Mouse (Mus musculus) neural tube, embryonic 13.5 days (tissue): ENCODE measurements around the gene Lce1e. TPM values are rescaled to one million over a fixed set of nuclear protein-coding genes. Genes with fewer than 3 reads are reported as not detected.
"Not testable (repeated sequence)": the region's sequence is repeated elsewhere in the genome, so short reads cannot be mapped to it uniquely, and the experiment has no call there.

Experiments
- ATAC-seq: fragments of 200-750 bp; cut with Nextera tagmentation; 2 replicates; pipeline ENCODE4 v1.8.0; 2017; ENCODE audit warnings: low read depth, mild to moderate bottlenecking, moderate TSS enrichment, moderate library complexity
- H3K27ac ChIP-seq: fragments of 300-500 bp; sonication (generic); replicated peaks from 2 replicates; pipeline ENCODE4 v1.5.1; 2015; ENCODE audit warnings: moderate library complexity, mild to moderate bottlenecking, inconsistent platforms
- H3K27me3 ChIP-seq: fragments of 300-500 bp; sonication (generic); 2 replicates; pipeline ENCODE4 v1.6.1; 2015; ENCODE audit warnings: mild to moderate bottlenecking, inconsistent platforms
- H3K36me3 ChIP-seq: fragments of 300-500 bp; sonication (generic); 2 replicates; pipeline ENCODE4 v1.6.1; 2015; ENCODE audit warnings: mild to moderate bottlenecking, inconsistent platforms
- H3K4me1 ChIP-seq: fragments of 300-500 bp; sonication (generic); replicated peaks from 2 replicates; pipeline ENCODE4 v1.6.1; 2015; ENCODE audit warnings: inconsistent platforms
- H3K4me2 ChIP-seq: fragments of 300-500 bp; sonication (generic); 2 replicates; pipeline ENCODE4 v1.6.1; 2015; ENCODE audit warnings: inconsistent platforms, mild to moderate bottlenecking, moderate library complexity
- H3K4me3 ChIP-seq: fragments of 300-500 bp; sonication (generic); 2 replicates; pipeline ENCODE4 v1.5.1; 2015; ENCODE audit warnings: mild to moderate bottlenecking, inconsistent platforms
- H3K9ac ChIP-seq: fragments of 300-500 bp; sonication (generic); 2 replicates; pipeline ENCODE4 v1.6.1; 2015; ENCODE audit warnings: moderate library complexity, mild to moderate bottlenecking, inconsistent platforms
- H3K9me3 ChIP-seq: fragments of 300-500 bp; sonication (generic); 2 replicates; pipeline ENCODE4 v1.6.1; 2016; ENCODE audit warnings: inconsistent platforms
- WGBS: fragments of 180-500 bp; shearing (Covaris S2); methylation state at CpG from one replicate; pipeline ENCODE4 v1.1.7; 2015; 5-methylcytosine and 5-hydroxymethylcytosine counted together
- polyA plus RNA-seq: library from polyadenylated mRNA; unstranded; fragments of >200 nt; fragmentation: Nextera tagmentation; extraction: Ambion mirVana; gene quantifications from 2 replicates; pipeline ENCODE4 v1.2.1, GENCODE M21; 2015

The Lce1e gene
- not detected in 2 replicates for polyA plus RNA-seq

DNA sequence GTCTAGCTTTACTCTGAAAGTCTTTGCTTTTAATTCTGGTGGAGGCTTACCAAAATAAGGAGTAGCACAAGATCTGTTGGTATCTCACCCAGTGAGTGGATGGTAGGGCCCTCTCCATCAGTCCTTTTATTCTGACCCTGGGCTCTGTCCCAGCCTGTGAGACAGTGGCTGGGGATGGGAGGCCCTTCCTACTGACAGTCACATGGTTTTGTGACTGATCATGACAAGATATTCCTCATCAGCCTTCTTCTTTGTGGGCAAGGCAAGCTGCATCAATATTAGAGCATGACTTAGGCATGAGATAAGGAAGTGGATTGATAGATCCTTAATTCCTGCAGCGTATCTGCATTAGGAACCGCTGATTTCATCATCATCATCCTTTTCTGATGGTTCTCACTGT, at the start of gene Lce1e:
Gene Lce1e, minus strand, starts transcription at position 101 of the 400 bp plus-strand sequence.
- Histone ChIP-seq H3K4me3 (no peak within 1 kb of the TSS), H3K9ac (no peak within 1 kb of the TSS), H3K27ac (no peak within 1 kb of the TSS)

DNA sequence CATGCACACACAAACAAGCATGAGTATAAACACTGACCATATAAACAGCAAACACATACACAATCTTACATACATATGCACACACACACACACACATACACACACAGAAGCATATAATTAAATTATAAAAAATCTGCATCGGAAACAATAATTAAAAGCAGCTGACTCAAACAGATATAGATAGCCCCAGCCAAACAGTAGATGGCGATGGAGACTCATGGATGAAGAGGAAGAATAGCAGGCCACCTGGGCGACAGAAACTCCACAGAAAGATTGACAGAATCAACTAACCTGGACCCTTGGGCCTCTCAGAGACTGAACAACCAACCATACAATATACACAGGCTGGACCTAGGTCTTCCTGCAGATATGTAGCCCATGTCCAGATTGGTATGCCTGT, 44.3 kb upstream of the Lce1e start:
- Histone ChIP-seq H3K4me3 (no peak overlapping the region), H3K4me2 (no peak overlapping the region), H3K4me1 (no peaks in the 10 kb centered on the region), H3K36me3 (no peaks in the 10 kb centered on the region), H3K27ac (no peak overlapping the region), H3K9me3 (no peaks in the 10 kb centered on the region), H3K27me3 (no peaks in the 10 kb centered on the region), H3K9ac (no peak overlapping the region)
- 52% methylated on average over 3 of the region's 3 CpGs for WGBS
- ATAC-seq: no peak

More for the DNA sequence above, at the start of gene Lce1e:
- 88% methylated on average over 2 of the region's 2 CpGs for WGBS
- no peaks in the 10 kb centered on the region for H3K36me3 ChIP-seq
- no peak within 1 kb of the TSS for H3K4me2 ChIP-seq
- H3K27me3 ChIP-seq: no peaks in the 10 kb centered on the region
- no peaks in the 10 kb centered on the region for H3K4me1 ChIP-seq
- no peaks in the 10 kb centered on the region for H3K9me3 ChIP-seq
- ATAC-seq: no peak

- Histone ChIP-seq H3K4me3 (no peak within 1 kb of the TSS), H3K9me3 (no peaks in the 10 kb centered on the region), H3K36me3 (no peaks in the 10 kb centered on the region), H3K4me1 (no peaks in the 10 kb centered on the region), H3K27me3 (no peaks in the 10 kb centered on the region), H3K27ac (no peak within 1 kb of the TSS), H3K9ac (no peak within 1 kb of the TSS), H3K4me2 (no peak within 1 kb of the TSS)
- 94% methylated on average over 1 of the region's 1 CpGs for WGBS
- no peak for ATAC-seq
These were observed 43.4 kb upstream of the Lce1e start, which contains the start of gene Lce1g for GRCm38 (mm10) chr3:92752238-92752637. Gene Lce1g, minus strand, starts transcription at chr3:92752338.

DNA sequence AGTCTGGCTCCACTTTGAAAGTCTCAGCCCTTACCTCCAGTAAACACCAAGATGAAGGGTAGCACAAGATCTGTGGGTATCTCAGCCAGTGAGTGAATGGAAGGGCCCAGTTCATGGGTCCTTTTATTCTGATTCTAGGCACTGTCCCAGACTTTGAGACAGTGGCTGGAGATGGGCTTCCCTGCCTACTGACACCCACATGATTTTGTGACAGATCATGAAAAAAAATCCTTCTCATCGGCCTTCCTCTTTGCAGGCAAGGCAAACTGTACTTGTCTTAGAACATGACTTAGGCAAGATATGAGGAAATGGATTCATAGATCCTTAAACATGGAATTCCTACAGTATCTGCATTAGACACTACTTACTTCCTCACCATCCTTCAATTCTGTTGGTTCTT, 30.1 kb upstream of the Lce1e start, which contains the start of gene Gm38119:
Gene Gm38119, minus strand, starts transcription at position 101 of the 400 bp plus-strand sequence.
- H3K9me3 ChIP-seq: no peaks in the 10 kb centered on the region
- WGBS: 78% methylated on average over 1 of the region's 1 CpGs
- H3K4me1 ChIP-seq: no peaks in the 10 kb centered on the region
- no peaks in the 10 kb centered on the region for H3K36me3 ChIP-seq
- no peak within 1 kb of the TSS for H3K9ac ChIP-seq
- ATAC-seq: no peak
- H3K4me3 ChIP-seq: no peak within 1 kb of the TSS
- H3K27ac ChIP-seq: no peak within 1 kb of the TSS
- H3K27me3 ChIP-seq: no peaks in the 10 kb centered on the region
- H3K4me2 ChIP-seq: no peak within 1 kb of the TSS

DNA sequence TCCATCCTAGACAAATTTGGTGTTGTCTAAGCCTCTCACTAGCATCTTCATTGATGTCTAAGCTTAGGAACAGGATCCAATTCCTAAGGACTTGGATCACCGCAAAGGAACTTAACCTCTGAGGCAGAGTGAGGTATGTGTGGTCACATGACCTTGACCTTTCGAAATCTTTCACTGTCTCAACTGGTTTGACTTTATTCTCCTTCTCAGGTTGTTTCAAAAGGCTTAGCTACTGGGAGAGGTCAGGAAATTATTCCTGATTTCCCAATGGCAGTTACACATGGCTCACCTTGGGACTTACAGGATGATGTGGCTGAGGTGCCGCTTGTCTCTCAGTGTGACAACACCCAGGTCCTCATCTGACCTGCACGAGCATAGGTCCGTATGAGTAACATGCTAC, 13.8 kb upstream of the Lce1e start:
- Histone ChIP-seq H3K9ac (no peak overlapping the region), H3K9me3 (no peaks in the 10 kb centered on the region), H3K4me1 (no peaks in the 10 kb centered on the region), H3K4me2 (no peak overlapping the region), H3K36me3 (no peaks in the 10 kb centered on the region), H3K27me3 (no peaks in the 10 kb centered on the region), H3K27ac (no peak overlapping the region), H3K4me3 (no peak overlapping the region)
- ATAC-seq: no peak
- WGBS: 90% methylated on average over 5 of the region's 5 CpGs

DNA sequence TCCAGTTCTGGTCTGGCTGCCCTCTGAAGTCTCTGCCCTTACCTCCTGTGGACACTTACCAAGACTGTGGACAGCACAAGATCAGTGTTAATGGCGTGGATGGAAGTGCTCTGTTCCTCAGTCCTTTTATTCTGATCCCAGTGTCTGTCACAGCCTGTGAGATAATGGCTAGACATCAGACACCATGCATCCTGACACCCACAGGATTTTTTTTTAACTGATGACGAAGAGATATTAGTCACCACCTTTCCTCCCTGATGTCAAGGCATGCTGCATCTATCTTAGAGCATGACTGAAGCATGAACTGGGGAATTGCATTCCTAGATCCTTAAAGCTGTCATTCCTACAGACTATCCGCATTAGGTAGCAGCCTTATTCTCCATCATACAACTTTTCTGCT, 11.4 kb upstream of the Lce1e start, which contains the start of gene Lce1f:
Gene Lce1f, minus strand, starts transcription at position 101 of the 400 bp plus-strand sequence.
- 80% methylated on average over 3 of the region's 3 CpGs for WGBS
- Histone ChIP-seq H3K27ac (no peak within 1 kb of the TSS), H3K9me3 (no peaks in the 10 kb centered on the region), H3K4me1 (no peaks in the 10 kb centered on the region), H3K4me3 (no peak within 1 kb of the TSS), H3K27me3 (no peaks in the 10 kb centered on the region), H3K4me2 (no peak within 1 kb of the TSS), H3K9ac (no peak within 1 kb of the TSS), H3K36me3 (no peaks in the 10 kb centered on the region)
- no peak for ATAC-seq

DNA sequence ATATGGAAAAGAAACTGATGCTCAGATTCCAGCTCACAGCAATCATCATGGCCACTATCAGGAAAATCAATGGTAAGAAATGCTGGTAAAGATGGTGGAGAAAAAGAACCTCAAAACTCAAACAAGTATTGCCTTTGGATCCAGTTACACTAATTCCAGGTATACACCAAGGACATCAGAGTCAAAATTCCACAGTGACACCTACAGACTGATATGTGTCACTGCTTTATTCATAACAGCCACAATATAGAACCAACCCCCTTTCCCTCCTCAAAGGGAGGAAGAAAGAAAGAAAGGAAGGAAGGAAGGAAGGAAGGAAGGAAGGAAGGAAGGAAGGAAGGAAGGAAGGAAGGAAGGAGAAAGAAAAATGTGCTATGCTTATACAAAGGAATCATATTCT, 6.2 kb upstream of the Lce1e start:
- Histone ChIP-seq H3K27ac (no peak overlapping the region), H3K4me3 (no peak overlapping the region), H3K4me1 (no peaks in the 10 kb centered on the region), H3K27me3 (no peaks in the 10 kb centered on the region), H3K36me3 (no peaks in the 10 kb centered on the region), H3K4me2 (no peak overlapping the region), H3K9ac (no peak overlapping the region), H3K9me3 (no peaks in the 10 kb centered on the region)
- no peak for ATAC-seq

DNA sequence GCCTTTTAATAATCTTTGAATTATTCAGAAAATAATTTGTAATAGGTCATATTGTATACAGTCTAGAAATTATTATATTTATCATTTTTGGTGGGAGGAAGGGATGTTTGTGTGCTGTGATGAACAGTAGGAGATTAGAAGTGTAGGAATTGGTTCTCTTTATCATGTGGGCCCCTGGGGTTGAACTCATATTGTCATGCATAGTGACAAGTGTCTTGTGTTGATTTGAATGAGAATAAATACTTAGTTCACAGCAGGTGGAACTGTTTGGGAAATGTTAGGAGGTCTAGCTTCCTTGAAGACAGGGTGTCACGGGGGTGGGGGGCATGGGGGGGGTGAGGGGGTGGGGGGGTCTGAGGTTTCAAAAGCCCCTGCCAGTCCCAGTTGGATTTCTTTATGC, 14.3 kb downstream of the Lce1e start:
- no peaks in the 10 kb centered on the region for H3K27me3 ChIP-seq
- ATAC-seq: no peak
- 23% methylated on average over 1 of the region's 1 CpGs for WGBS
- H3K4me2 ChIP-seq: no peak overlapping the region
- no peak overlapping the region for H3K9ac ChIP-seq
- no peak overlapping the region for H3K27ac ChIP-seq
- H3K4me3 ChIP-seq: no peak overlapping the region
- H3K4me1 ChIP-seq: no peaks in the 10 kb centered on the region
- H3K9me3 ChIP-seq: no peaks in the 10 kb centered on the region
- no peaks in the 10 kb centered on the region for H3K36me3 ChIP-seq

DNA sequence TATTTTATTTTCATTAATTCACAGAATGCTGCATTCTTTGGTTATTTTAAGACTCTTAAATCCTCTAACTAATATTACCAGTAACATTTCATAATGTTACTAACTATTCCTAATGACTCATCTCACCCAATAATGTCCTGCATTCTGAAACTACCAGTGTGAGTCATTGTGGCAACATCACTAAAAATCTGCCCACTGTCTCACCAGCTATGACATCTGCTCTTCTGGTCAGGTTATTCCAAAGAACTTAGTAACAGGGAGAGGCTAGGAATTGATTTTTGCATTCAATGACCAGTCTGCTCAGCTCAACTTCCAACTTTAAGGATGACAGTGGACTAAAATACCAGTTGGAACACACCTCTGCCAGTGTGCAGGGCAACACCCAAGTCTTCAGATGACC, 17.2 kb downstream of the Lce1e start:
- Histone ChIP-seq H3K9ac (no peak overlapping the region), H3K4me2 (no peak overlapping the region), H3K9me3 (no peaks in the 10 kb centered on the region), H3K27ac (no peak overlapping the region), H3K27me3 (no peaks in the 10 kb centered on the region), H3K4me1 (no peaks in the 10 kb centered on the region), H3K4me3 (no peak overlapping the region), H3K36me3 (no peaks in the 10 kb centered on the region)
- ATAC-seq: no peak

DNA sequence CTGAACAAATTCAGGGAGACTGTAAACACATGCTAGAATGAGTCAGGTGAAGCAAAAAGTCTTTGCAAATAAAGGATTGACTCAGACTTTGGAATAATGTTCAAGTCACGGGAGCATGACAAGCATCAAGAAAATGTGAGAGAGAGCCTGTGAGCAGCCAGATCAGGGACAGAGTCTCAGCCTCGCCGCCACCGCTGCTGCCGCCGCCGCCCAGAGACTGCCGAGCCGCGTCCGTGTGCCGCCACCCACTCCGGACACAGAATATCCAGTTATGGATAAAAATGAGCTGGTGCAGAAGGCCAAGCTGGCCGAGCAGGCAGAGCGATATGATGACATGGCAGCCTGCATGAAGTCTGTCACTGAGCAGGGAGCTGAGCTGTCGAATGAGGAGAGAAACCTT, 19.7 kb downstream of the Lce1e start:
- H3K4me3 ChIP-seq, H3K4me2 ChIP-seq: not testable (repeated sequence)
- WGBS: 83% methylated on average over 16 of the region's 16 CpGs

DNA sequence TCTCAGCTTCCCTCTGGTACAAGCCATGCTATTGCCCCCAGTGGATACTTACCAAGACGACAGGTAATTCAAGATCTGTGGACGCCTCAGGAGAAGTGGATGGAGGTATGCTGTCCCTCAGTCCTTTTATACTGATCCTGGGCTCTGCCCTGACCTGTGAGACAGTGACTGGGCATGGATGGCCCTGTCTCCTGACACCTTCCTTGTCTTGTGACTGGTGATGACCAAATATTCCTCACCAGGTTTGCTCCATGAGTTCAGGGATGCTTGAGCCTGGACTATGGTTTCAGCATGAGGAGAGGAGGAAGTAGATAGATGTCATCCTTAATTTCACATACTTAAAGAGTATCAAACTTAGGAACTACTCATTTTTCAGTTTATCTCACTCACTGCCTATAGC, 21.8 kb downstream of the Lce1e start, which contains the start of gene Lce1d:
Gene Lce1d, minus strand, starts transcription at position 101 of the 400 bp plus-strand sequence.
- Histone ChIP-seq H3K4me3 (no peak within 1 kb of the TSS), H3K4me1 (no peaks in the 10 kb centered on the region), H3K27me3 (no peaks in the 10 kb centered on the region), H3K27ac (no peak within 1 kb of the TSS), H3K36me3 (no peaks in the 10 kb centered on the region), H3K4me2 (no peak within 1 kb of the TSS), H3K9me3 (no peaks in the 10 kb centered on the region), H3K9ac (no peak within 1 kb of the TSS)
- ATAC-seq: no peak
- WGBS: 60% methylated on average over 2 of the region's 2 CpGs

More for the DNA sequence above, 19.7 kb downstream of the Lce1e start:
- H3K27ac ChIP-seq, H3K36me3 ChIP-seq, H3K4me1 ChIP-seq, H3K9me3 ChIP-seq, H3K27me3 ChIP-seq, H3K9ac ChIP-seq, ATAC-seq: not testable (repeated sequence)

- Histone ChIP-seq H3K27me3 (no peaks in the 10 kb centered on the region), H3K4me2 (no peak within 1 kb of the TSS), H3K27ac (no peak within 1 kb of the TSS), H3K36me3 (no peaks in the 10 kb centered on the region), H3K9me3 (no peaks in the 10 kb centered on the region), H3K4me3 (no peak within 1 kb of the TSS), H3K4me1 (no peaks in the 10 kb centered on the region), H3K9ac (no peak within 1 kb of the TSS)
- no peak for ATAC-seq
- WGBS: 88% methylated on average over 4 of the region's 4 CpGs
These were observed 29.9 kb downstream of the Lce1e start, which contains the start of gene Lce1c for GRCm38 (mm10) chr3:92678947-92679346. Gene Lce1c, plus strand, starts transcription at chr3:92679247.

GRCm38 (mm10) chr3:92670215-92670614, 38.7 kb downstream of the Lce1e start, which contains the start of gene Lce1a2:
Gene Lce1a2, minus strand, starts transcription at chr3:92670315.
- Histone ChIP-seq H3K9ac (no peak within 1 kb of the TSS), H3K36me3 (no peaks in the 10 kb centered on the region), H3K27ac (no peak within 1 kb of the TSS), H3K4me3 (no peak within 1 kb of the TSS), H3K9me3 (no peaks in the 10 kb centered on the region), H3K4me1 (no peaks in the 10 kb centered on the region), H3K27me3 (no peaks in the 10 kb centered on the region), H3K4me2 (no peak within 1 kb of the TSS)
- no peak for ATAC-seq
